Comparison of ENCODE assay signal across 1 mouse cellular context in genomic region chr5:108676772-108677498, GRCm38 (mm10).
A peak's percentile ranks its signal among the peaks of the same experiment; 100 is the strongest.
TF ChIP-seq lines count a peak whose summit lies in the region.

No protein-coding gene starts in this region.

TF ChIP-seq in MEL, 35 proteins besides CTCF, POLR2A, EP300 and RAD21 (continued from another document):
- peak; percentile 92 for TF ChIP-seq SIN3A (IDR thresholded peaks at IDR 0.05; ENCODE audit: low read length)
- TF ChIP-seq USF2 (IDR thresholded peaks at IDR 0.05; ENCODE audit: borderline replicate concordance in 1 of 2, insufficient read depth in 1 of 2, low read depth in 1 of 2, low read length in 2 of 2) = no peak
- no peak for TF ChIP-seq UBTF (IDR thresholded peaks at IDR 0.05; ENCODE audit: borderline replicate concordance, insufficient read depth, low read depth, low read length)
- peak; percentile 93 for TF ChIP-seq TBP (IDR thresholded peaks at IDR 0.05; ENCODE audit: low read depth, low read length)
- TF ChIP-seq MYB (IDR thresholded peaks at IDR 0.05; ENCODE audit: low read depth, low read length) = peak; percentile 99
- 0 out of 2 replicates have a peak, but pooled peaks have one; percentile 33 for TF ChIP-seq JUND (IDR thresholded peaks at IDR 0.05; ENCODE audit: low read depth, low read length)
- peak; percentile 92 for TF ChIP-seq TCF12 (IDR thresholded peaks at IDR 0.05; ENCODE audit: low read depth, low read length)
- no peak for TF ChIP-seq GABPA (IDR thresholded peaks at IDR 0.05; ENCODE audit: low read depth, low read length)
- TF ChIP-seq RCOR1 (IDR thresholded peaks at IDR 0.05; ENCODE audit: low read depth, low read length) = peak; percentile 35; the same call in 1 of the 2 replicates
- no peak for TF ChIP-seq HCFC1 (IDR thresholded peaks at IDR 0.05; ENCODE audit: low read depth, low read length)
- peak; percentile 92 for TF ChIP-seq GATA1 (IDR thresholded peaks at IDR 0.05; ENCODE audit: low read depth, low read length)
- peak; percentile 66 for TF ChIP-seq POLR2AphosphoS2 (IDR thresholded peaks at IDR 0.05; ENCODE audit: low read length)
- no peak for TF ChIP-seq MYC (IDR thresholded peaks at IDR 0.05; ENCODE audit: low read depth, low read length)
- TF ChIP-seq MXI1 (IDR thresholded peaks at IDR 0.05; ENCODE audit: low read depth, low read length) = peak; percentile 21; the same call in 1 of the 2 replicates
- no peak for TF ChIP-seq ZKSCAN1 (IDR thresholded peaks at IDR 0.05; ENCODE audit: low read depth, low read length)
- TF ChIP-seq ELF1 (IDR thresholded peaks at IDR 0.05; ENCODE audit: low read depth, low read length) = no peak
- no peak for TF ChIP-seq KAT2A (conservative IDR thresholded peaks at IDR 0.05; ENCODE audit: low read depth, low read length)
- no peak for TF ChIP-seq BHLHE40 (IDR thresholded peaks at IDR 0.05; ENCODE audit: borderline replicate concordance, low read depth, low read length)
- TF ChIP-seq CHD1 (IDR thresholded peaks at IDR 0.05; ENCODE audit: low read depth, low read length) = peak; percentile 28; the same call in 1 of the 2 replicates
- TF ChIP-seq SMC3 (IDR thresholded peaks at IDR 0.05; ENCODE audit: low read depth, low read length) = no peak
- no peak for TF ChIP-seq CHD2 (IDR thresholded peaks at IDR 0.05; ENCODE audit: low read length)
- TF ChIP-seq ETS1 (IDR thresholded peaks at IDR 0.05; ENCODE audit: low read depth, low read length) = peak; percentile 85
- TF ChIP-seq MAX (IDR thresholded peaks at IDR 0.05; ENCODE audit: low read length) = no peak
- TF ChIP-seq MAFK (IDR thresholded peaks at IDR 0.05; ENCODE audit: borderline replicate concordance, low read depth, low read length) = no peak
- no peak for TF ChIP-seq POLR2AphosphoS5 (IDR thresholded peaks at IDR 0.05; ENCODE audit: borderline replicate concordance, low read depth, low read length)
- no peak for TF ChIP-seq E2F4 (IDR thresholded peaks at IDR 0.05; ENCODE audit: borderline replicate concordance, low read depth, low read length)
- TF ChIP-seq ZC3H11A (IDR thresholded peaks at IDR 0.05; ENCODE audit: low read depth, low read length) = no peak
- TF ChIP-seq ZMIZ1 (IDR thresholded peaks at IDR 0.05; ENCODE audit: low read depth, low read length) = peak; percentile 60
- peak; percentile 62; the same call in 1 of the 2 replicates for TF ChIP-seq NELFE (IDR thresholded peaks at IDR 0.05; ENCODE audit: low read depth, low read length)
- peak; percentile 60 for TF ChIP-seq ZNF384 (IDR thresholded peaks at IDR 0.05; ENCODE audit: low read depth, low read length)
- no peak; the same call in 1 of the 2 replicates for TF ChIP-seq MAZ (IDR thresholded peaks at IDR 0.05; ENCODE audit: low read depth, low read length)
- peak; percentile 64 for TF ChIP-seq TAL1 (IDR thresholded peaks at IDR 0.05; ENCODE audit: low read length)
- no peak for TF ChIP-seq NRF1 (IDR thresholded peaks at IDR 0.05; ENCODE audit: insufficient read depth, low read depth, low read length, poor library complexity, severe bottlenecking)
- TF ChIP-seq MEF2A (IDR thresholded peaks at IDR 0.05; ENCODE audit: extremely low read depth, insufficient replicate concordance, low read depth, low read length, poor library complexity, severe bottlenecking) = no peak
TF ChIP-seq in MEL: peak in this region for 15.
